Mouse (Mus musculus): Measurements from ENCODE around the gene Miox. TPM values are rescaled to one million over a fixed set of nuclear protein-coding genes. Genes with fewer than 3 reads are reported as not detected.

The Miox gene
- polyA plus RNA-seq, 1 experiment from 2014 or later, result 0.66 TPM

- no peak for ATAC-seq (ENCODE audit: insufficient read depth, low FRiP score)
- H3K36me3 ChIP-seq (ENCODE audit: control insufficient read depth, insufficient read depth, low read length), result no peaks in the 10 kb centered on the region; the same call in 1 of the 2 replicates
- H3K9ac ChIP-seq (ENCODE audit: low read length), result no peak overlapping the region
- H3K27ac ChIP-seq (ENCODE audit: low read length), result no peak overlapping the region
- H3K27me3 ChIP-seq (ENCODE audit: control insufficient read depth, insufficient read depth, low read length), result peaks cover 42% of the 10 kb centered on the region
- H3K9me3 ChIP-seq (replicated peaks; ENCODE audit: control insufficient read depth, low read length), result no peaks in the 10 kb centered on the region
- 0 out of 2 replicates have a peak overlapping the region, but pooled peaks have one; percentile 9 for H3K4me2 ChIP-seq (ENCODE audit: low read depth, low read length)
- H3K4me1 ChIP-seq (ENCODE audit: control insufficient read depth, insufficient read depth, low read length), result peaks cover 19% of the 10 kb centered on the region
- H3K4me3 ChIP-seq (replicated peaks; ENCODE audit: low read length), result no peak overlapping the region
- 5% methylated on average over 18 of the region's 18 CpGs for WGBS
Observed at GRCm38 (mm10) chr15:89377362-89377761, 43.2 kb downstream of the Miox start.

- peak overlapping the region; percentile 58 for H3K4me2 ChIP-seq (ENCODE audit: low read depth, low read length)
- peak overlapping the region; percentile 50 for H3K9ac ChIP-seq (ENCODE audit: low read length)
- ATAC-seq (ENCODE audit: insufficient read depth, low FRiP score), result no peak
- no peaks in the 10 kb centered on the region for H3K9me3 ChIP-seq (replicated peaks; ENCODE audit: control insufficient read depth, low read length)
- H3K27me3 ChIP-seq (ENCODE audit: control insufficient read depth, insufficient read depth, low read length), result peaks cover 42% of the 10 kb centered on the region
- peak overlapping the region; percentile 42 for H3K4me3 ChIP-seq (replicated peaks; ENCODE audit: low read length)
- 14% methylated on average over 46 of the region's 46 CpGs for WGBS
- peaks cover 12% of the 10 kb centered on the region for H3K4me1 ChIP-seq (ENCODE audit: control insufficient read depth, insufficient read depth, low read length)
- H3K27ac ChIP-seq (ENCODE audit: low read length), result no peak overlapping the region
- no peaks in the 10 kb centered on the region for H3K36me3 ChIP-seq (ENCODE audit: control insufficient read depth, insufficient read depth, low read length)
Observed at GRCm38 (mm10) chr15:89377938-89378828, 44.0 kb downstream of the Miox start.

- Histone ChIP-seq H3K9ac (ENCODE audit: low read length) (peak within 1 kb of the TSS; percentile 50), H3K27me3 (ENCODE audit: control insufficient read depth, insufficient read depth, low read length) (peaks cover 42% of the 10 kb centered on the region), H3K36me3 (ENCODE audit: control insufficient read depth, insufficient read depth, low read length) (no peaks in the 10 kb centered on the region), H3K4me1 (ENCODE audit: control insufficient read depth, insufficient read depth, low read length) (peaks cover 12% of the 10 kb centered on the region), H3K4me3 (replicated peaks; ENCODE audit: low read length) (peak within 1 kb of the TSS; percentile 42), H3K27ac (ENCODE audit: low read length) (no peak within 1 kb of the TSS), H3K9me3 (replicated peaks; ENCODE audit: control insufficient read depth, low read length) (no peaks in the 10 kb centered on the region), H3K4me2 (ENCODE audit: low read depth, low read length) (peak within 1 kb of the TSS; percentile 58)
- peak; percentile 18; the same call in 1 of the 2 replicates for ATAC-seq (ENCODE audit: insufficient read depth, low FRiP score)
- WGBS, result under 1% methylated on average over 33 of the region's 33 CpGs
Observed at GRCm38 (mm10) chr15:89378831-89379401, 44.7 kb downstream of the Miox start, which contains the start of gene Odf3b. Gene Odf3b (minus strand): TSS chr15:89379282.

DNA sequence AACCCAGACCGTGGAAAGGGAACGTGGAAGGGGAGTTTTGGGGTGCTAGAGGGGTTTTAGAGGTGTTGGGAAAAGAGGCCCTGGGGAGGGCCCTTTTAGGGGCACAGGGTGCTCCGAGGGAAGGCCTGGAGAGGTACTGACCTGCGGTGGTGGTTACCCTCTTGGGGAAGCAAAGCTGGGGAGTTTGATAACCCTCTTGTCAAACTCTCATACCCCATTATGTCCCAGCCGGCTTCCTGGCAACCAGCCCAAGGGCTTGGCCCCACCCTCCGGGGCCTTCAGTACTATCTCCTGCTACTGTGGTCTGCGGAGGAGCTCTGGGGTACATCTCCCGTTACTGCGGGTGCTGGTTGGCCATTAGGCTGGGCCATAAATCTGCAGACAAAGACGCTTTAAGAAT, 45.2 kb downstream of the Miox start:
- no peaks in the 10 kb centered on the region for H3K9me3 ChIP-seq (replicated peaks; ENCODE audit: control insufficient read depth, low read length)
- H3K4me1 ChIP-seq (ENCODE audit: control insufficient read depth, insufficient read depth, low read length), result peaks cover 8% of the 10 kb centered on the region; the same call in 1 of the 2 replicates
- ATAC-seq (ENCODE audit: insufficient read depth, low FRiP score), result no peak
- peaks cover 42% of the 10 kb centered on the region for H3K27me3 ChIP-seq (ENCODE audit: control insufficient read depth, insufficient read depth, low read length)
- H3K9ac ChIP-seq (ENCODE audit: low read length), result no peak overlapping the region; the same call in 1 of the 2 replicates
- no peaks in the 10 kb centered on the region for H3K36me3 ChIP-seq (ENCODE audit: control insufficient read depth, insufficient read depth, low read length)
- H3K4me3 ChIP-seq (replicated peaks; ENCODE audit: low read length), result peak overlapping the region; percentile 42
- no peak overlapping the region for H3K27ac ChIP-seq (ENCODE audit: low read length)
- H3K4me2 ChIP-seq (ENCODE audit: low read depth, low read length), result peak overlapping the region; percentile 58
- WGBS, result 14% methylated on average over 10 of the region's 10 CpGs

DNA sequence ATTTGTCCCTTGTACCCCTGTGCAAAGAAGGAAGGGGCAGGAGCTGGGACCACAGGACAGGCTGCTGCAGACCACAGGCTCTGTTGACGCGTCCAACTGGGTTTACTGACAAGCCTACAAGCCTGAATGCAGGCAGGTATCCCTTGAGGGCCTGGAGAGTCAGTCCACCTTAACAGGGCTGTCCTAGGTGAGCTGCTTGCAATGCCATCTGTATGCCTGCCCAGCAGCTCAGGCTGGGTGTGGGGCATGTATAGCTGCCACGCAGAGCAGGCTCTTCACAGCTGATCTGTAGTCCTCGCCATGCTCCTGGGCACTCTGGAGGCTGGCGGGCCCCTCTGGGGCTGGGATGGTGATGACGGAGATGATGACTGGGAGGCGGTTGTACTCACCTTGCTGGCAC, 50.4 kb downstream of the Miox start, which contains the start of gene Klhdc7b:
Gene Klhdc7b, plus strand, starts transcription at position 301 of the 400 bp plus-strand sequence.
- Histone ChIP-seq H3K4me2 (ENCODE audit: low read depth, low read length) (no peak within 1 kb of the TSS), H3K27ac (ENCODE audit: low read length) (no peak within 1 kb of the TSS), H3K9me3 (replicated peaks; ENCODE audit: control insufficient read depth, low read length) (no peaks in the 10 kb centered on the region), H3K4me3 (replicated peaks; ENCODE audit: low read length) (no peak within 1 kb of the TSS), H3K9ac (ENCODE audit: low read length) (no peak within 1 kb of the TSS), H3K36me3 (ENCODE audit: control insufficient read depth, insufficient read depth, low read length) (no peaks in the 10 kb centered on the region), H3K27me3 (ENCODE audit: control insufficient read depth, insufficient read depth, low read length) (peaks cover 6% of the 10 kb centered on the region), H3K4me1 (ENCODE audit: control insufficient read depth, insufficient read depth, low read length) (no peaks in the 10 kb centered on the region)
- ATAC-seq (ENCODE audit: insufficient read depth, low FRiP score), result no peak
- WGBS, result 84% methylated on average over 7 of the region's 7 CpGs

Small RNA genes within 50 kb of the gene (microRNA-seq; reads per million reads assigned to microRNA genes)
- gene Mir6959, result not detected

Other genes with a start within 250 kb of the Miox start
- 13.4 and 15.0 TPM in 2 replicates for gene Selenoo, start 245.3 kb upstream of the Miox start, polyA plus RNA-seq (2015; fragmentation: Nextera tagmentation; extraction: Ambion mirVana)
- gene Tubgcp6, start 211.3 kb upstream of the Miox start, polyA plus RNA-seq (2015; fragmentation: Nextera tagmentation; extraction: Ambion mirVana), result 13.2 and 13.5 TPM in 2 replicates
- gene Hdac10, start 205.7 kb upstream of the Miox start, polyA plus RNA-seq (2015; fragmentation: Nextera tagmentation; extraction: Ambion mirVana), result 23.7 and 26.0 TPM in 2 replicates
- gene Mapk12, start 193.7 kb upstream of the Miox start, polyA plus RNA-seq (2015; fragmentation: Nextera tagmentation; extraction: Ambion mirVana), result 3.6 and 6.0 TPM in 2 replicates
- gene Mapk11, start 184.8 kb upstream of the Miox start, polyA plus RNA-seq (2015; fragmentation: Nextera tagmentation; extraction: Ambion mirVana), result 5.1 and 6.0 TPM in 2 replicates
- gene Plxnb2, start 153.6 kb upstream of the Miox start, polyA plus RNA-seq (2015; fragmentation: Nextera tagmentation; extraction: Ambion mirVana), result 153 and 178 TPM in 2 replicates
- gene Dennd6b, start 137.9 kb upstream of the Miox start, polyA plus RNA-seq (2015; fragmentation: Nextera tagmentation; extraction: Ambion mirVana), result 13.4 and 15.0 TPM in 2 replicates
- gene Ppp6r2, start 122.8 kb upstream of the Miox start, polyA plus RNA-seq (2015; fragmentation: Nextera tagmentation; extraction: Ambion mirVana), result 20.2 and 24.4 TPM in 2 replicates
- gene Sbf1, start 19.1 kb upstream of the Miox start, polyA plus RNA-seq (2015; fragmentation: Nextera tagmentation; extraction: Ambion mirVana), result 47.6 and 49.5 TPM in 2 replicates
- gene Adm2, start 11.7 kb upstream of the Miox start, polyA plus RNA-seq (2015; fragmentation: Nextera tagmentation; extraction: Ambion mirVana), result 0.71 and 0.99 TPM in 2 replicates
- 66.9 and 79.1 TPM in 2 replicates for gene Lmf2, start 21.3 kb downstream of the Miox start, polyA plus RNA-seq (2015; fragmentation: Nextera tagmentation; extraction: Ambion mirVana)
- gene Ncaph2, start 21.3 kb downstream of the Miox start, polyA plus RNA-seq (2015; fragmentation: Nextera tagmentation; extraction: Ambion mirVana), result 150 and 166 TPM in 2 replicates
- 6.0 and 6.1 TPM in 2 replicates for gene Sco2, start 39.4 kb downstream of the Miox start, polyA plus RNA-seq (2015; fragmentation: Nextera tagmentation; extraction: Ambion mirVana)
- 1.3 and 1.4 TPM in 2 replicates for gene Tymp, start 42.6 kb downstream of the Miox start, polyA plus RNA-seq (2015; fragmentation: Nextera tagmentation; extraction: Ambion mirVana)
- 0.54 and 0.94 TPM in 2 replicates for gene Odf3b, start 44.9 kb downstream of the Miox start, polyA plus RNA-seq (2015; fragmentation: Nextera tagmentation; extraction: Ambion mirVana)
- gene Klhdc7b, start 50.5 kb downstream of the Miox start, polyA plus RNA-seq (2015; fragmentation: Nextera tagmentation; extraction: Ambion mirVana), result 0.04 TPM in 1 of 2 replicates, not detected in the other
- gene Syce3, start 76.1 kb downstream of the Miox start, polyA plus RNA-seq (2015; fragmentation: Nextera tagmentation; extraction: Ambion mirVana), result not detected in 2 replicates
- gene Cpt1b, start 91.5 kb downstream of the Miox start, polyA plus RNA-seq (2015; fragmentation: Nextera tagmentation; extraction: Ambion mirVana), result 0.52 and 4.8 TPM in 2 replicates
- 2.8 and 3.5 TPM in 2 replicates for gene C730034F03Rik, start 95.2 kb downstream of the Miox start, polyA plus RNA-seq (2015; fragmentation: Nextera tagmentation; extraction: Ambion mirVana)
- not detected in 2 replicates for gene Gm44502, start 95.3 kb downstream of the Miox start, polyA plus RNA-seq (2015; fragmentation: Nextera tagmentation; extraction: Ambion mirVana)
- 42.2 and 49.2 TPM in 2 replicates for gene Chkb, start 95.5 kb downstream of the Miox start, polyA plus RNA-seq (2015; fragmentation: Nextera tagmentation; extraction: Ambion mirVana)
- gene Mapk8ip2, start 119.5 kb downstream of the Miox start, polyA plus RNA-seq (2015; fragmentation: Nextera tagmentation; extraction: Ambion mirVana), result 3.7 and 3.9 TPM in 2 replicates
- 19.5 and 19.9 TPM in 2 replicates for gene Arsa, start 143.0 kb downstream of the Miox start, polyA plus RNA-seq (2015; fragmentation: Nextera tagmentation; extraction: Ambion mirVana)
- gene Shank3, start 165.2 kb downstream of the Miox start, polyA plus RNA-seq (2015; fragmentation: Nextera tagmentation; extraction: Ambion mirVana), result 1.1 and 1.8 TPM in 2 replicates
- not detected in 2 replicates for gene Acr, start 233.9 kb downstream of the Miox start, polyA plus RNA-seq (2015; fragmentation: Nextera tagmentation; extraction: Ambion mirVana)